Comparison of ENCODE assay signal across 19 mouse cellular contexts in the genomic region with DNA sequence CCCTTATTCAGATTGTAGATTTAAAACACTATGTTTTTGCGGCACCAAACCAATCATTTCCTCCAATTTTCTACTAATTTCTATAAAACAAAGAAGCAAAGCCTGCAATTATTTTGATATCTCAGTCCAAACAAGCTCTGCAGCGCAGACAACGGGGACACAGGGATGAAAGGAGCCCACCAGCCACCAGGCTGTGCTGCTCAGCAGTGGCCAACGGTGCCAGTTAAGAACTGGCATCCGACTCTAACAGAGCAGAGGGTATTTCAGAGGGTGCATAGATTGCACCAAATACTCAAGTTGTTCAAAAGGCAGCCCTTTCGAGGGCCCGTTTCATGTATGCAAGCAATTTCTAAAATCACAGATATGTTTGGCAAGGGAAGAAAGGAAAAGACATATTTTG.
DNase-seq lines count a peak whose midpoint lies in the region; ATAC-seq and TF ChIP-seq lines count a peak whose summit lies in the region.
"Had no signal": no experiment of that assay in that cellular context is flagged by ENCODE, and none has a peak within 500 bp of the region (broad histone marks: within the 10 kb centered on the region; RNA-seq: fewer than 3 reads in every experiment).

No protein-coding gene starts in this region.

- H3K4me2 ChIP-seq in hindbrain, embryonic 13.5 days, result no peak overlapping the region
- H3K4me2 ChIP-seq in midbrain, embryonic 13.5 days (replicated peaks), result no peak overlapping the region
- no peak overlapping the region for H3K4me2 ChIP-seq in midbrain, embryonic 11.5 days
- H3K4me2 ChIP-seq: heart, embryonic 12.5 days; limb, embryonic 13.5 days had no signal

- DNase-seq in cerebellum, postnatal 14 days, result peak; percentile 34 to 39
- no peak for DNase-seq in cerebellum, postnatal 36 days
- no peak for DNase-seq in hindbrain, embryonic 10.5 days (ENCODE audit: low spot score)
- DNase-seq in midbrain, embryonic 11.5 days (ENCODE audit: low spot score, missing footprints), result no peak
- no peak for DNase-seq in lung, adult 2 months
- DNase-seq: adrenal gland, postnatal 10 days; cerebellum, adult 11 months; kidney, adult 2 months; kidney, postnatal 10 days; thymus, postnatal 14 days had no signal

- no peak overlapping the region for H3K4me3 ChIP-seq in hindbrain, embryonic 13.5 days
- H3K4me3 ChIP-seq in hindbrain, embryonic 10.5 days, result no peak overlapping the region
- H3K4me3 ChIP-seq in midbrain, embryonic 13.5 days (replicated peaks), result no peak overlapping the region
- H3K4me3 ChIP-seq in midbrain, embryonic 11.5 days (ENCODE audit: low read depth, low read length), result no peak overlapping the region
- no peak overlapping the region for H3K4me3 ChIP-seq in lung, adult 2 months (replicated peaks; ENCODE audit: extremely low read depth, low read depth, low read length)
- H3K4me3 ChIP-seq: heart, embryonic 12.5 days; limb, embryonic 13.5 days had no signal

- no peaks in the 10 kb centered on the region for H3K27me3 ChIP-seq in hindbrain, embryonic 13.5 days
- peaks cover 5% of the 10 kb centered on the region; the same call in 1 of the 2 replicates for H3K27me3 ChIP-seq in hindbrain, embryonic 10.5 days (ENCODE audit: insufficient read depth, poor library complexity, severe bottlenecking)
- peaks cover 19% of the 10 kb centered on the region for H3K27me3 ChIP-seq in midbrain, embryonic 13.5 days
- peaks cover 22% of the 10 kb centered on the region for H3K27me3 ChIP-seq in midbrain, embryonic 11.5 days (ENCODE audit: control insufficient read depth, insufficient read depth, low read length)
- H3K27me3 ChIP-seq: heart, embryonic 12.5 days; limb, embryonic 13.5 days had no signal

- TF ChIP-seq POLR2A in lung, adult 2 months (IDR thresholded peaks at IDR 0.05; ENCODE audit: borderline replicate concordance, extremely low read depth, low read depth, low read length), result no peak

- ATAC-seq in hindbrain, embryonic 13.5 days (ENCODE audit: low FRiP score), result no peak
- no peak for ATAC-seq in midbrain, embryonic 13.5 days
- ATAC-seq in midbrain, embryonic 11.5 days (ENCODE audit: low FRiP score), result no peak
- ATAC-seq: activated CD4-positive, CD25-positive, alpha-beta regulatory T cell, adult 4 months; inflammation-experienced regulatory T-cells, adult 6 months had no signal

- no peak overlapping the region for H3K9ac ChIP-seq in hindbrain, embryonic 13.5 days
- no peak overlapping the region for H3K9ac ChIP-seq in midbrain, embryonic 13.5 days (replicated peaks)
- no peak overlapping the region for H3K9ac ChIP-seq in midbrain, embryonic 11.5 days (ENCODE audit: low read length)
- H3K9ac ChIP-seq: heart, embryonic 12.5 days; limb, embryonic 13.5 days; liver, embryonic 14.5 days had no signal

- peak overlapping the region; percentile 41 for H3K27ac ChIP-seq in hindbrain, embryonic 13.5 days
- H3K27ac ChIP-seq in hindbrain, embryonic 10.5 days, result no peak overlapping the region
- peak overlapping the region; percentile 65; the same call in 1 of the 2 replicates for H3K27ac ChIP-seq in midbrain, embryonic 13.5 days
- no peak overlapping the region for H3K27ac ChIP-seq in midbrain, embryonic 11.5 days (ENCODE audit: low read depth, low read length)
- H3K27ac ChIP-seq: limb, embryonic 13.5 days; liver, embryonic 14.5 days; macrophage had no signal

- H3K36me3 ChIP-seq in hindbrain, embryonic 13.5 days, result no peaks in the 10 kb centered on the region
- no peaks in the 10 kb centered on the region for H3K36me3 ChIP-seq in hindbrain, embryonic 10.5 days
- H3K36me3 ChIP-seq in midbrain, embryonic 13.5 days, result no peaks in the 10 kb centered on the region
- no peaks in the 10 kb centered on the region for H3K36me3 ChIP-seq in midbrain, embryonic 11.5 days (ENCODE audit: control insufficient read depth, insufficient read depth, low read length)
- H3K36me3 ChIP-seq: G1E; heart, embryonic 12.5 days; limb, embryonic 13.5 days had no signal

- H3K4me1 ChIP-seq in hindbrain, embryonic 13.5 days (replicated peaks), result peaks cover 13% of the 10 kb centered on the region; the same call in 1 of the 2 replicates
- H3K4me1 ChIP-seq in hindbrain, embryonic 10.5 days (replicated peaks), result no peaks in the 10 kb centered on the region
- H3K4me1 ChIP-seq in midbrain, embryonic 13.5 days (replicated peaks), result peaks cover 25% of the 10 kb centered on the region
- no peaks in the 10 kb centered on the region; the same call in 1 of the 2 replicates for H3K4me1 ChIP-seq in midbrain, embryonic 11.5 days (ENCODE audit: control insufficient read depth, insufficient read depth, low read length)
- H3K4me1 ChIP-seq in lung, adult 2 months (ENCODE audit: control insufficient read depth, insufficient read depth, low read length), result no peaks in the 10 kb centered on the region
- H3K4me1 ChIP-seq: heart, embryonic 12.5 days; limb, embryonic 13.5 days had no signal

- H3K9me3 ChIP-seq in hindbrain, embryonic 13.5 days, result no peaks in the 10 kb centered on the region
- H3K9me3 ChIP-seq in hindbrain, embryonic 10.5 days, result peaks cover 7% of the 10 kb centered on the region
- no peaks in the 10 kb centered on the region for H3K9me3 ChIP-seq in midbrain, embryonic 13.5 days
- peaks cover 3% of the 10 kb centered on the region; the same call in 1 of the 2 replicates for H3K9me3 ChIP-seq in midbrain, embryonic 11.5 days (ENCODE audit: control insufficient read depth, low read length)

- WGBS in hindbrain, embryonic 13.5 days, result 79% methylated on average over 7 of the region's 7 CpGs
- 93% methylated on average over 7 of the region's 7 CpGs for WGBS in hindbrain, embryonic 10.5 days
- 76% methylated on average over 7 of the region's 7 CpGs for WGBS in midbrain, embryonic 13.5 days
- 93% methylated on average over 7 of the region's 7 CpGs for WGBS in midbrain, embryonic 11.5 days
- 77% methylated on average over 7 of the region's 7 CpGs for WGBS in lung, adult 2 months

- no peak for TF ChIP-seq CTCF in lung, adult 2 months (IDR thresholded peaks at IDR 0.05; ENCODE audit: insufficient read depth, low read length)

Comparison
In these comparisons a context has a peak if more than half of its experiments do, and no peak if none do; other contexts are left out.
1. DNase-seq: peak in cerebellum, postnatal 14 days (2 of 2); none in cerebellum, postnatal 36 days (0 of 2), hindbrain, embryonic 10.5 days (single experiment), midbrain, embryonic 11.5 days (single experiment) and lung, adult 2 months (single experiment).
2. H3K27ac ChIP-seq: peak in hindbrain, embryonic 13.5 days (single experiment) and midbrain, embryonic 13.5 days (single experiment); none in hindbrain, embryonic 10.5 days (single experiment) and midbrain, embryonic 11.5 days (single experiment).